Mouse (Mus musculus) lung, postnatal 0 days (tissue): ENCODE measurements around the gene Pnmt. TPM values are rescaled to one million over a fixed set of nuclear protein-coding genes. Genes with fewer than 3 reads are reported as not detected.

Source experiments
- ATAC-seq: fragments of 200-750 bp; cut with Nextera tagmentation; 2 replicates; pipeline ENCODE4 v1.8.0; 2017; ENCODE audit warnings: moderate library complexity
- DNase-seq: peaks from one replicate; pipeline ENCODE4 v3.0.0-alpha.2; 2016; ENCODE audit warnings: low spot score
- H3K27ac ChIP-seq: fragments of 300-500 bp; sonication (generic); 2 replicates; pipeline ENCODE4 v1.5.1; 2014; ENCODE audit warnings: antibody characterized with exemption, mild to moderate bottlenecking, low read length, mixed read lengths
- H3K27me3 ChIP-seq: fragments of 300-500 bp; sonication (generic); replicated peaks from 2 replicates; pipeline ENCODE4 v1.6.1; 2014; ENCODE audit warnings: low read length, mixed read lengths; ENCODE audit not compliant: insufficient read depth
- H3K36me3 ChIP-seq: fragments of 300-500 bp; sonication (generic); 2 replicates; pipeline ENCODE4 v1.6.1; 2014; ENCODE audit warnings: low read length, mixed read lengths; ENCODE audit not compliant: insufficient read depth
- H3K4me1 ChIP-seq: fragments of 300-500 bp; sonication (generic); 2 replicates; pipeline ENCODE4 v1.6.1; 2014; ENCODE audit warnings: antibody characterized with exemption, low read depth, low read length, mixed read lengths; ENCODE audit not compliant: insufficient read depth
- H3K4me2 ChIP-seq: fragments of 300-500 bp; sonication (generic); replicated peaks from 2 replicates; pipeline ENCODE4 v1.6.1; 2014; ENCODE audit warnings: low read depth, mild to moderate bottlenecking, low read length, moderate library complexity, mixed read lengths
- H3K4me3 ChIP-seq: fragments of 300-500 bp; sonication (generic); 2 replicates; pipeline ENCODE4 v1.5.1; 2014; ENCODE audit warnings: low read depth, low read length
- H3K9ac ChIP-seq: fragments of 300-500 bp; sonication (generic); replicated peaks from 2 replicates; pipeline ENCODE4 v1.6.1; 2014; ENCODE audit warnings: low read depth, mild to moderate bottlenecking
- H3K9me3 ChIP-seq: fragments of 300-500 bp; sonication (generic); 2 replicates; pipeline ENCODE4 v1.6.1; 2016; ENCODE audit warnings: low read length, mixed read lengths
- CTCF ChIP-seq: IDR thresholded peaks from 2 replicates; pipeline ENCODE4 v1.5.1; 2016; ENCODE audit warnings: antibody characterized with exemption, mild to moderate bottlenecking
- EP300 ChIP-seq: IDR thresholded peaks from 2 replicates; pipeline ENCODE4 v1.6.1; 2016; ENCODE audit warnings: antibody characterized with exemption, mild to moderate bottlenecking, control low read depth
- WGBS: fragments of 180-500 bp; shearing (Covaris S2); extraction: QIAGEN DNeasy Blood & Tissue Kit; methylation state at CpG from one replicate; pipeline ENCODE4 v1.1.7; 2014; 5-methylcytosine and 5-hydroxymethylcytosine counted together
- polyA plus RNA-seq: library from polyadenylated mRNA; unstranded; fragments of >200 nt; fragmentation: Nextera tagmentation; extraction: Ambion mirVana; gene quantifications from 2 replicates; pipeline ENCODE4 v1.2.1, GENCODE M21; 2015

The Pnmt gene
- polyA plus RNA-seq, 1 experiment from 2014 or later, result not detected

GRCm38 (mm10) chr11:98418273-98418672, 32.0 kb downstream of the Pnmt start:
- Histone ChIP-seq H3K27me3 (no peaks in the 10 kb centered on the region), H3K9ac (no peak overlapping the region), H3K27ac (peak overlapping the region; percentile 2; the same call in 1 of the 2 replicates), H3K9me3 (no peaks in the 10 kb centered on the region), H3K4me3 (no peak overlapping the region), H3K4me2 (no peak overlapping the region), H3K36me3 (peaks cover 13% of the 10 kb centered on the region; the same call in 1 of the 2 replicates), H3K4me1 (peaks cover 11% of the 10 kb centered on the region; the same call in 1 of the 2 replicates)
- 54% methylated on average over 6 of the region's 6 CpGs for WGBS
- no peak for DNase-seq
- no peak for ATAC-seq
- TF ChIP-seq CTCF, result no peak
- TF ChIP-seq EP300, result no peak

GRCm38 (mm10) chr11:98418939-98419547, 32.8 kb downstream of the Pnmt start:
- Histone ChIP-seq H3K9me3 (no peaks in the 10 kb centered on the region), H3K4me3 (no peak overlapping the region), H3K4me1 (peaks cover 5% of the 10 kb centered on the region; the same call in 1 of the 2 replicates), H3K4me2 (0 out of 2 replicates have a peak overlapping the region, but pooled peaks have one; percentile 19), H3K27me3 (no peaks in the 10 kb centered on the region), H3K27ac (peak overlapping the region; percentile 66), H3K9ac (no peak overlapping the region), H3K36me3 (peaks cover 20% of the 10 kb centered on the region; the same call in 1 of the 2 replicates)
- DNase-seq (peak; percentile 86), ATAC-seq (peak; percentile 86)
- WGBS, result 64% methylated on average over 10 of the region's 10 CpGs
- TF ChIP-seq CTCF (peak; percentile 47; the same call in 1 of the 2 replicates), EP300 (no peak)

DNA sequence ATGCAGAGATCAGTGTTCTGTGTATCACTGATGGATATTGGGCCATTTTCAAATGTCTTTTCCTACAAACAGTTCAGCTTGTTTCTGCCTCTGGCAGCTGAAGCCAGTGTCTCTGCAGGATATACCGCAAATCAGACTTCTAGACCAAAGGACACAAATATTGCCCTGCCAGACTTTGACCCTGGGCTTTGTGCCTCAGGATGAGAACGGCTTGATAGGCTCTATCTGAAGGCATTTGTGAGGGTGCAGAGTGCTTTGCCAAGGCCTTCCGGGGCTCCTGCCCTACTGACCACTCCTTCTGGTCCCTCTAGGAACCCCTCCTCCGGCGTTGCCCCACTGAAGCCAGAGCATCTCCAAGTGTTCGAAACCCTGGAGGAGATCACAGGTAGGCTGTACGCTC, 40.3 kb downstream of the Pnmt start:
- no peak for ATAC-seq
- DNase-seq, result no peak
- H3K36me3 ChIP-seq, result peaks cover 54% of the 10 kb centered on the region
- WGBS, result 95% methylated on average over 7 of the region's 7 CpGs
- no peaks in the 10 kb centered on the region for H3K4me1 ChIP-seq
- no peaks in the 10 kb centered on the region for H3K9me3 ChIP-seq
- H3K27ac ChIP-seq, result no peak overlapping the region
- no peak overlapping the region for H3K9ac ChIP-seq
- no peak for TF ChIP-seq CTCF
- no peak for TF ChIP-seq EP300
- H3K4me2 ChIP-seq, result no peak overlapping the region
- no peaks in the 10 kb centered on the region for H3K27me3 ChIP-seq
- no peak overlapping the region for H3K4me3 ChIP-seq

DNA sequence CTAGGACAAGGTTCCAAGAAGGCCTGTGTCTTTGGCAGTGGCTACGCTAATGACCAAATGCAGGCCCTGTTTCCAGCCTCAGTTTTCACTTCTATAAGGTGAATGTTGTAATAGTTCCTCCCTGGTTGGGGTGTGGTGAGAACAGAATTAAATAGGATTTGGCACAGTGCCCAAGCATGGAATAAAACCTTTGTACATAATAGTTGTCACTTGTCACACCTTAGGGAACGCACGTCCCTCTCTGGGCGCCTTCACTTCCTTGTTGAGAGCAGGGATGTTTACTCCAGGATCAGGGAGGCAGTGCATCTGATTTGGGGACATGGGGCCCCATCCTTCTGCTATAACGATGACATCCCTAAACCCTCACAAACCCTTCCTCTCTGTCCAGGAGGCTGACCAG, 42.2 kb downstream of the Pnmt start:
- ATAC-seq, result no peak

DNA sequence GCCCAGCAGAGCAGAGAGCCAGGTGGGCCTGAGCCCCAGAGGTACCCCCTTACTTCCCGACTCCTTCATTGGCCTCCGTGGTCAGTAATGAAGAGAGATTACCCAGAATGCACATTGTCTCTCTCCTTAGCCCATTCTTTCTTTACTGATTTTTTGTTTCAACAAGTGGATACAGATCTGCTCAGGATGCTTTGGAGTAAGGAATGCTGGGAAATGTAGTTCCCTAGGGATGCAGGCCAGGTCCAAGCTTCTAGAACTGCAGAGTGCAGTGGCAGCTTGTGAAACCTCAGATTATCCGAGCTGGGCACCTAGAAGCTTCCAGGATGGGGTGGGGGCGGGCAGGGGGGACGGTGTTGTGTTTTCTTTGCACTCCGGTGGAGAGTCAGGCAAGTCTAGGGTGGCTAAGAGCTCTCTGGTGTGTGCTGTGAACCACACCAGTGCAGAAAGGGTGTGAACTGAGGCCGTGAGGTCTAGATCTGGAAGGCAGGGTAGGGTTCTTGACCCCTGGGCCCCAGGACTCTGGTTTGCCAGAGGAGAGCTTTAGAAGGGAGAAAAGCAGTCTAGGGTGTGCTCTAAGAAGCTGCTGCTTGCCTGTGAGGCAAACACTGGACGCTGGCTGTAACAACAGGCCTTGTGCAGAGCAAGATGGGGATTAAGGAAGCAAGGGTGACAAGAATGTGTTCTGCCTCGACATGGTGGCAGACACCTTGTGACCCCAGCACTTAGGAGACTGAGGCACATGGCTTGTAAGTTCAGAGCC, 45.7 kb downstream of the Pnmt start:
- no peak for TF ChIP-seq EP300
- TF ChIP-seq CTCF, result no peak
- Histone ChIP-seq H3K4me1 (no peaks in the 10 kb centered on the region), H3K9ac (no peak overlapping the region), H3K27ac (no peak overlapping the region), H3K9me3 (no peaks in the 10 kb centered on the region), H3K27me3 (no peaks in the 10 kb centered on the region), H3K4me2 (no peak overlapping the region), H3K36me3 (peaks cover 40% of the 10 kb centered on the region), H3K4me3 (no peak overlapping the region)
- 74% methylated on average over 9 of the region's 9 CpGs for WGBS
- ATAC-seq (no peak), DNase-seq (no peak)

More for the DNA sequence above, 42.2 kb downstream of the Pnmt start:
- no peak overlapping the region for H3K4me3 ChIP-seq
- no peak overlapping the region for H3K9ac ChIP-seq
- H3K27ac ChIP-seq, result no peak overlapping the region
- H3K4me1 ChIP-seq, result no peaks in the 10 kb centered on the region
- no peak for DNase-seq
- 69% methylated on average over 5 of the region's 5 CpGs for WGBS
- H3K9me3 ChIP-seq, result no peaks in the 10 kb centered on the region
- peaks cover 44% of the 10 kb centered on the region for H3K36me3 ChIP-seq
- TF ChIP-seq CTCF, result no peak
- no peak for TF ChIP-seq EP300
- H3K27me3 ChIP-seq, result no peaks in the 10 kb centered on the region
- H3K4me2 ChIP-seq, result no peak overlapping the region

GRCm38 (mm10) chr11:98435723-98436122, 49.5 kb downstream of the Pnmt start:
- Histone ChIP-seq H3K27ac (no peak overlapping the region), H3K36me3 (peaks cover 23% of the 10 kb centered on the region)
- no peak for TF ChIP-seq CTCF
- TF ChIP-seq EP300, result no peak

More at GRCm38 (mm10) chr11:98435723-98436122, 49.5 kb downstream of the Pnmt start:
- DNase-seq (no peak), ATAC-seq (no peak)
- Histone ChIP-seq H3K4me2 (no peak overlapping the region), H3K9ac (no peak overlapping the region), H3K9me3 (no peaks in the 10 kb centered on the region), H3K27me3 (no peaks in the 10 kb centered on the region), H3K4me1 (no peaks in the 10 kb centered on the region; the same call in 1 of the 2 replicates), H3K4me3 (no peak overlapping the region)
- WGBS, result 88% methylated on average over 9 of the region's 9 CpGs
